Mouse (Mus musculus): ENCODE measurements around the gene Slc38a8. TPM values are rescaled to one million over a fixed set of nuclear protein-coding genes. Genes with fewer than 3 reads are reported as not detected.
A peak's percentile ranks its signal among the peaks of the same experiment; 100 is the strongest.

Gene Slc38a8
- polyA plus RNA-seq, 1 experiment from 2014 or later = not detected

- Histone ChIP-seq H3K36me3 (ENCODE audit: insufficient read depth, low read length) (no peaks in the 10 kb centered on the region), H3K9me3 (ENCODE audit: low read length) (no peaks in the 10 kb centered on the region), H3K27me3 (replicated peaks; ENCODE audit: insufficient read depth, low read length) (0 out of 2 replicates have a peak, but pooled peaks cover 5% of the 10 kb centered on the region), H3K27ac (ENCODE audit: low read length) (no peak overlapping the region), H3K4me1 (ENCODE audit: insufficient read depth, low read depth, low read length) (no peaks in the 10 kb centered on the region), H3K9ac (replicated peaks; ENCODE audit: low read depth) (no peak overlapping the region), H3K4me2 (replicated peaks; ENCODE audit: low read depth, low read length) (no peak overlapping the region), H3K4me3 (ENCODE audit: low read depth, low read length) (no peak overlapping the region)
- TF ChIP-seq EP300 (IDR thresholded peaks at IDR 0.05) (no peak), CTCF (IDR thresholded peaks at IDR 0.05) (no peak)
- 76% methylated on average over 8 of the region's 8 CpGs for WGBS
- ATAC-seq (no peak), DNase-seq (ENCODE audit: low spot score) (no peak)
Measured at GRCm38 (mm10) chr8:119468091-119468490, 33.4 kb downstream of the Slc38a8 start.

- H3K4me2 ChIP-seq (replicated peaks; ENCODE audit: low read depth, low read length) = no peak overlapping the region
- 0 out of 2 replicates have a peak, but pooled peaks cover 5% of the 10 kb centered on the region for H3K27me3 ChIP-seq (replicated peaks; ENCODE audit: insufficient read depth, low read length)
- no peaks in the 10 kb centered on the region for H3K4me1 ChIP-seq (ENCODE audit: insufficient read depth, low read depth, low read length)
- 66% methylated on average over 10 of the region's 10 CpGs for WGBS
- H3K9ac ChIP-seq (replicated peaks; ENCODE audit: low read depth) = no peak overlapping the region
- H3K9me3 ChIP-seq (ENCODE audit: low read length) = no peaks in the 10 kb centered on the region
- DNase-seq (ENCODE audit: low spot score) (no peak), ATAC-seq (no peak)
- H3K4me3 ChIP-seq (ENCODE audit: low read depth, low read length) = no peak overlapping the region
- H3K27ac ChIP-seq (ENCODE audit: low read length) = no peak overlapping the region
- no peaks in the 10 kb centered on the region for H3K36me3 ChIP-seq (ENCODE audit: insufficient read depth, low read length)
- TF ChIP-seq CTCF (IDR thresholded peaks at IDR 0.05) (no peak), EP300 (IDR thresholded peaks at IDR 0.05) (no peak)
Measured at GRCm38 (mm10) chr8:119466794-119467193, 34.7 kb downstream of the Slc38a8 start.

GRCm38 (mm10) chr8:119466105-119466504, 35.4 kb downstream of the Slc38a8 start:
- Histone ChIP-seq H3K4me3 (ENCODE audit: low read depth, low read length) (no peak overlapping the region), H3K36me3 (ENCODE audit: insufficient read depth, low read length) (no peaks in the 10 kb centered on the region), H3K27me3 (replicated peaks; ENCODE audit: insufficient read depth, low read length) (0 out of 2 replicates have a peak, but pooled peaks cover 5% of the 10 kb centered on the region), H3K4me1 (ENCODE audit: insufficient read depth, low read depth, low read length) (no peaks in the 10 kb centered on the region), H3K27ac (ENCODE audit: low read length) (no peak overlapping the region), H3K4me2 (replicated peaks; ENCODE audit: low read depth, low read length) (no peak overlapping the region), H3K9ac (replicated peaks; ENCODE audit: low read depth) (no peak overlapping the region), H3K9me3 (ENCODE audit: low read length) (no peaks in the 10 kb centered on the region)
- TF ChIP-seq EP300 (IDR thresholded peaks at IDR 0.05) = no peak
- TF ChIP-seq CTCF (IDR thresholded peaks at IDR 0.05) = no peak
- 4% methylated on average over 18 of the region's 18 CpGs for WGBS
- ATAC-seq (peak; percentile 62), DNase-seq (ENCODE audit: low spot score) (peak; percentile 30)

- Histone ChIP-seq H3K9ac (replicated peaks; ENCODE audit: low read depth) (no peak overlapping the region), H3K4me2 (replicated peaks; ENCODE audit: low read depth, low read length) (no peak overlapping the region), H3K4me3 (ENCODE audit: low read depth, low read length) (no peak overlapping the region), H3K27ac (ENCODE audit: low read length) (no peak overlapping the region), H3K27me3 (replicated peaks; ENCODE audit: insufficient read depth, low read length) (0 out of 2 replicates have a peak, but pooled peaks cover 5% of the 10 kb centered on the region), H3K9me3 (ENCODE audit: low read length) (no peaks in the 10 kb centered on the region), H3K36me3 (ENCODE audit: insufficient read depth, low read length) (no peaks in the 10 kb centered on the region), H3K4me1 (ENCODE audit: insufficient read depth, low read depth, low read length) (no peaks in the 10 kb centered on the region)
- WGBS = 52% methylated on average over 7 of the region's 7 CpGs
- ATAC-seq = peak; percentile 32
- TF ChIP-seq EP300 (IDR thresholded peaks at IDR 0.05) (no peak), CTCF (IDR thresholded peaks at IDR 0.05) (no peak)
- no peak for DNase-seq (ENCODE audit: low spot score)
Measured at GRCm38 (mm10) chr8:119463709-119464108, 37.8 kb downstream of the Slc38a8 start.

GRCm38 (mm10) chr8:119461356-119461755, 40.1 kb downstream of the Slc38a8 start:
- DNase-seq (ENCODE audit: low spot score) (no peak), ATAC-seq (no peak)
- no peaks in the 10 kb centered on the region for H3K36me3 ChIP-seq (ENCODE audit: insufficient read depth, low read length)
- no peaks in the 10 kb centered on the region for H3K9me3 ChIP-seq (ENCODE audit: low read length)
- H3K4me3 ChIP-seq (ENCODE audit: low read depth, low read length) = no peak overlapping the region
- H3K9ac ChIP-seq (replicated peaks; ENCODE audit: low read depth) = no peak overlapping the region
- H3K4me1 ChIP-seq (ENCODE audit: insufficient read depth, low read depth, low read length) = no peaks in the 10 kb centered on the region
- no peak for TF ChIP-seq CTCF (IDR thresholded peaks at IDR 0.05)
- no peak for TF ChIP-seq EP300 (IDR thresholded peaks at IDR 0.05)
- no peak overlapping the region for H3K27ac ChIP-seq (ENCODE audit: low read length)
- H3K4me2 ChIP-seq (replicated peaks; ENCODE audit: low read depth, low read length) = no peak overlapping the region
- H3K27me3 ChIP-seq (replicated peaks; ENCODE audit: insufficient read depth, low read length) = 0 out of 2 replicates have a peak, but pooled peaks cover 5% of the 10 kb centered on the region
- WGBS = 48% methylated on average over 9 of the region's 9 CpGs

- Histone ChIP-seq H3K4me1 (ENCODE audit: insufficient read depth, low read depth, low read length) (no peaks in the 10 kb centered on the region), H3K9ac (replicated peaks; ENCODE audit: low read depth) (no peak overlapping the region), H3K27ac (ENCODE audit: low read length) (no peak overlapping the region), H3K9me3 (ENCODE audit: low read length) (no peaks in the 10 kb centered on the region), H3K4me3 (ENCODE audit: low read depth, low read length) (no peak overlapping the region), H3K4me2 (replicated peaks; ENCODE audit: low read depth, low read length) (no peak overlapping the region), H3K36me3 (ENCODE audit: insufficient read depth, low read length) (no peaks in the 10 kb centered on the region), H3K27me3 (replicated peaks; ENCODE audit: insufficient read depth, low read length) (no peaks in the 10 kb centered on the region)
- 32% methylated on average over 16 of the region's 16 CpGs for WGBS
- TF ChIP-seq EP300 (IDR thresholded peaks at IDR 0.05) (no peak), CTCF (IDR thresholded peaks at IDR 0.05) (no peak)
- DNase-seq (ENCODE audit: low spot score) (no peak), ATAC-seq (no peak)
Measured at GRCm38 (mm10) chr8:119459724-119460123, 41.8 kb downstream of the Slc38a8 start.

GRCm38 (mm10) chr8:119456045-119456444, 45.5 kb downstream of the Slc38a8 start:
- Histone ChIP-seq H3K9me3 (ENCODE audit: low read length) (no peaks in the 10 kb centered on the region), H3K27ac (ENCODE audit: low read length) (no peak overlapping the region), H3K9ac (replicated peaks; ENCODE audit: low read depth) (no peak overlapping the region), H3K4me3 (ENCODE audit: low read depth, low read length) (no peak overlapping the region), H3K4me1 (ENCODE audit: insufficient read depth, low read depth, low read length) (no peaks in the 10 kb centered on the region), H3K27me3 (replicated peaks; ENCODE audit: insufficient read depth, low read length) (no peaks in the 10 kb centered on the region), H3K36me3 (ENCODE audit: insufficient read depth, low read length) (no peaks in the 10 kb centered on the region), H3K4me2 (replicated peaks; ENCODE audit: low read depth, low read length) (no peak overlapping the region)
- DNase-seq (ENCODE audit: low spot score) (no peak), ATAC-seq (no peak)
- 78% methylated on average over 5 of the region's 5 CpGs for WGBS
- TF ChIP-seq EP300 (IDR thresholded peaks at IDR 0.05) (no peak), CTCF (IDR thresholded peaks at IDR 0.05) (no peak)
